Comparison of ENCODE assay signal across 8 mouse cellular contexts in genomic region chr2:29910042-29910441, GRCm38 (mm10). TPM values are rescaled to one million over a fixed set of nuclear protein-coding genes. Genes with fewer than 3 reads are reported as not detected.
DNase-seq lines count a peak whose midpoint lies in the region; ATAC-seq and TF ChIP-seq lines count a peak whose summit lies in the region.
"Had no signal": no experiment of that assay in that cellular context is flagged by ENCODE, and none has a peak within 500 bp of the region (broad histone marks: within the 10 kb centered on the region; RNA-seq: fewer than 3 reads in every experiment).

No protein-coding gene starts in this region.

- 0 out of 2 replicates have a peak, but pooled peaks have one; percentile 42 for ATAC-seq in common myeloid progenitor, adult 5-6 weeks (replicated peaks; ENCODE audit: low read depth, poor library complexity, severe bottlenecking)
- ATAC-seq in inflammation-experienced regulatory T-cells, adult 6 months = no peak

- no peak for TF ChIP-seq POLR2A in lung, adult 2 months (IDR thresholded peaks at IDR 0.05; ENCODE audit: borderline replicate concordance, extremely low read depth, low read depth, low read length)

- WGBS in lung, adult 2 months = 97% methylated on average over 2 of the region's 2 CpGs

- peak; percentile 32; the same call in 1 of the 2 replicates for TF ChIP-seq CTCF in lung, adult 2 months (IDR thresholded peaks at IDR 0.05; ENCODE audit: insufficient read depth, low read length)

- H3K4me3 ChIP-seq in lung, adult 2 months (replicated peaks; ENCODE audit: extremely low read depth, low read depth, low read length) = no peak overlapping the region
- H3K4me3 ChIP-seq: limb, embryonic 13.5 days had no signal

- H3K4me1 ChIP-seq in lung, adult 2 months (ENCODE audit: control insufficient read depth, insufficient read depth, low read length) = no peaks in the 10 kb centered on the region
- H3K4me1 ChIP-seq: limb, embryonic 13.5 days had no signal

- DNase-seq in lung, adult 2 months = no peak
- DNase-seq in lung, postnatal 25 days (ENCODE audit: low spot score) = no peak
- DNase-seq in MEL-GATA-1-ER (ENCODE audit: extremely low read depth, low read depth) = peak; percentile 23
- peak; percentile 39 for DNase-seq in retina, embryonic 14.5 days (ENCODE audit: low spot score)
- no peak for DNase-seq in left cerebral cortex, adult 9 months (ENCODE audit: low spot score in 2 of 2)

RNA-seq across cellular contexts. Expression of gene Odf2, which starts 21.0 kb away (rescaled TPM):
- polyA plus RNA-seq in lung, adult 2 months (2012; rRNA removed) = 27.3 and 35.5 TPM in 2 replicates
- total RNA-seq in common myeloid progenitor, adult 5-6 weeks (2017) = 76.4 and 93.2 TPM in 2 replicates
- 10 to 100 TPM; 47.8 to 56.0 (median 52.8) TPM for polyA plus RNA-seq in inflammation-experienced regulatory T-cells, adult 6 months (2017; shearing (Covaris generic))

RNA-seq across cellular contexts. Expression of gene Gle1, which starts 25.2 kb away (rescaled TPM):
- polyA plus RNA-seq in lung, adult 2 months (2012; rRNA removed) = 20.4 and 27.1 TPM in 2 replicates
- 71.3 and 85.0 TPM in 2 replicates for total RNA-seq in common myeloid progenitor, adult 5-6 weeks (2017)
- polyA plus RNA-seq in inflammation-experienced regulatory T-cells, adult 6 months (2017; shearing (Covaris generic)) = 10 to 100 TPM; 43.0 to 70.2 (median 66.3) TPM

RNA-seq across cellular contexts. Expression of gene Cercam, which starts 41.1 kb away (rescaled TPM):
- 8.4 and 9.5 TPM in 2 replicates for polyA plus RNA-seq in lung, adult 2 months (2012; rRNA removed)
- total RNA-seq in common myeloid progenitor, adult 5-6 weeks (2017) = 9.8 and 14.0 TPM in 2 replicates
- 1 to 10 TPM in 1 of 3 experiments, under 1 TPM in 2; 0.46 to 3.9 (median 0.59) TPM for polyA plus RNA-seq in inflammation-experienced regulatory T-cells, adult 6 months (2017; shearing (Covaris generic))

RNA-seq across cellular contexts. Expression of gene Sptan1, which starts 55.3 kb away (rescaled TPM):
- 299 and 313 TPM in 2 replicates for polyA plus RNA-seq in lung, adult 2 months (2012; rRNA removed)
- 84.1 and 89.2 TPM in 2 replicates for total RNA-seq in common myeloid progenitor, adult 5-6 weeks (2017)
- polyA plus RNA-seq in inflammation-experienced regulatory T-cells, adult 6 months (2017; shearing (Covaris generic)) = 10 to 100 TPM; 69.9 to 81.0 (median 75.6) TPM

Comparison
In these comparisons a context has a peak if more than half of its experiments do, and no peak if none do; other contexts are left out.
1. DNase-seq: peak in MEL-GATA-1-ER (single experiment) and retina, embryonic 14.5 days (single experiment); none in lung, adult 2 months (single experiment), lung, postnatal 25 days (single experiment) and left cerebral cortex, adult 9 months (0 of 2).